ENCODE assay signal across 8 mouse cellular contexts in the genomic region with DNA sequence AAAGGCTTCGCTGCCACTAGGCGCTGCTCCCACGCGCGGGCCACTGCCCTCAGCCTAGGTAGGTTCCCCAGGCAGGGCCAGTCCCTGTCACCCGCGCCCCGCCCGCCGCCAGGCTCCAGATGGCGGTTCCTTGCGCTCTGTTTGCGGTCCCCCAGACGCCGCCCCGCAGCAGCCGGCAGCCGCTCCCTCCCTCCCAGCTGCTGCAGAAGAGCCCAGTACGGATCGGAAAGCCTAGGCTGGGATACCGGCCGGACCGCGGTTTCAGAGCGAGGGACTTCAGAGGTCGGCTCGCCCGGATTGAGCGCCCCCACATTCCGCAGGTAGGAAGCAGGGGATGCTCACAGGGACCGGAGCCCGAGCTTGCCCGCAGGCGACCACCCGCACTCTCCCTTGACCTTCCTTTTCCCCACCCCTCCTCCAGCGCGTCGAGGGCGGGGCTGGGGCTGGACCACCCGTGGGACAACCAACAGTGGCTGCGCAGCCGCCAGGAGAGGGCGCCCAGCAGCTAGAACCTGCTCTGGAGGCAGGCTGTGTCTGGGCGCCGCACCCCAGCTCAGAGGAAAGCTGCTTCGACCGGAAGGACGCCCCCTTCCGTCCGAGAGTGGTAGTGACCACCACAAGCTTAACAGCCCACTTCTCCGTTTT. TPM values are rescaled to one million over a fixed set of nuclear protein-coding genes. Genes with fewer than 3 reads are reported as not detected.
DNase-seq lines count a peak whose midpoint lies in the region; ATAC-seq lines count a peak whose summit lies in the region.

A gene (plus strand): TSS at position 19 of the 645 bp plus-strand sequence.

- DNase-seq in layer of hippocampus, adult 11-12 months (ENCODE audit: low spot score), result peak; percentile 87
- DNase-seq in layer of hippocampus, adult 9-10 months (ENCODE audit: low spot score), result no peak
- DNase-seq in embryo, embryonic 11.5 days (ENCODE audit: low read depth, low spot score), result peak; percentile 85
- DNase-seq in spleen, postnatal 10 days (ENCODE audit: low spot score in 2 of 2), result peak; percentile 16 to 73

- H3K4me3 ChIP-seq in intestine, embryonic 16.5 days (ENCODE audit: low read length), result peak within 1 kb of the TSS; percentile 55
- peak within 1 kb of the TSS; percentile 51 for H3K4me3 ChIP-seq in limb, embryonic 12.5 days (replicated peaks)
- H3K4me3 ChIP-seq in midbrain, embryonic 13.5 days (replicated peaks), result peak within 1 kb of the TSS; percentile 48

- peak within 1 kb of the TSS; percentile 81 for H3K4me2 ChIP-seq in intestine, embryonic 16.5 days (ENCODE audit: low read depth, low read length)
- peak within 1 kb of the TSS; percentile 80 for H3K4me2 ChIP-seq in limb, embryonic 12.5 days
- H3K4me2 ChIP-seq in midbrain, embryonic 13.5 days (replicated peaks), result peak within 1 kb of the TSS; percentile 69

- WGBS in intestine, embryonic 16.5 days, result under 1% methylated on average over 49 of the region's 51 CpGs
- WGBS in limb, embryonic 12.5 days, result under 1% methylated on average over 51 of the region's 51 CpGs
- WGBS in midbrain, embryonic 13.5 days, result under 1% methylated on average over 47 of the region's 51 CpGs

- peak within 1 kb of the TSS; percentile 60 for H3K9ac ChIP-seq in intestine, embryonic 16.5 days (ENCODE audit: low read depth, low read length)
- peak within 1 kb of the TSS; percentile 32; the same call in 1 of the 2 replicates for H3K9ac ChIP-seq in limb, embryonic 12.5 days (replicated peaks)
- H3K9ac ChIP-seq in midbrain, embryonic 13.5 days (replicated peaks), result peak within 1 kb of the TSS; percentile 58

- H3K4me1 ChIP-seq in intestine, embryonic 16.5 days (ENCODE audit: control insufficient read depth, insufficient read depth, low read length), result peaks cover 10% of the 10 kb centered on the region
- H3K4me1 ChIP-seq in limb, embryonic 12.5 days (replicated peaks), result peaks cover 31% of the 10 kb centered on the region
- peaks cover 55% of the 10 kb centered on the region for H3K4me1 ChIP-seq in midbrain, embryonic 13.5 days (replicated peaks)

- peak; percentile 78 for ATAC-seq in granulocyte monocyte progenitor cell, adult 5-6 weeks (replicated peaks; ENCODE audit: poor library complexity, severe bottlenecking)
- peak; percentile 95 for ATAC-seq in intestine, embryonic 16.5 days
- peak; percentile 91 for ATAC-seq in limb, embryonic 12.5 days (ENCODE audit: insufficient number of reproducible peaks, insufficient read depth, low FRiP score, low TSS enrichment, low read depth)
- peak; percentile 94 for ATAC-seq in midbrain, embryonic 13.5 days

- H3K9me3 ChIP-seq in intestine, embryonic 16.5 days (ENCODE audit: control insufficient read depth, low read length), result no peaks in the 10 kb centered on the region
- no peaks in the 10 kb centered on the region for H3K9me3 ChIP-seq in limb, embryonic 12.5 days
- H3K9me3 ChIP-seq in midbrain, embryonic 13.5 days, result no peaks in the 10 kb centered on the region

- H3K27me3 ChIP-seq in intestine, embryonic 16.5 days (replicated peaks; ENCODE audit: control insufficient read depth, insufficient read depth, low read length), result peaks cover 61% of the 10 kb centered on the region
- peaks cover 74% of the 10 kb centered on the region for H3K27me3 ChIP-seq in limb, embryonic 12.5 days
- H3K27me3 ChIP-seq in midbrain, embryonic 13.5 days, result peaks cover 66% of the 10 kb centered on the region

- H3K36me3 ChIP-seq in intestine, embryonic 16.5 days (ENCODE audit: control insufficient read depth, insufficient read depth, low read length), result no peaks in the 10 kb centered on the region
- no peaks in the 10 kb centered on the region for H3K36me3 ChIP-seq in limb, embryonic 12.5 days
- no peaks in the 10 kb centered on the region for H3K36me3 ChIP-seq in midbrain, embryonic 13.5 days

- H3K27ac ChIP-seq in intestine, embryonic 16.5 days (ENCODE audit: low read length), result no peak within 1 kb of the TSS
- no peak within 1 kb of the TSS for H3K27ac ChIP-seq in limb, embryonic 12.5 days
- peak within 1 kb of the TSS; percentile 51; the same call in 1 of the 2 replicates for H3K27ac ChIP-seq in midbrain, embryonic 13.5 days

RNA-seq across cellular contexts. Expression of the gene that starts here (rescaled TPM):
- total RNA-seq in granulocyte monocyte progenitor cell, adult 5-6 weeks (2014; fragmentation: Nextera tagmentation), result not detected in 2 replicates
- total RNA-seq in granulocyte monocyte progenitor cell, adult 5-6 weeks (2017), result not detected in 2 replicates
- 0.04 and 0.05 TPM in 2 replicates for polyA plus RNA-seq in intestine, embryonic 16.5 days (2015; fragmentation: Nextera tagmentation; extraction: Ambion mirVana)
- polyA plus RNA-seq in limb, embryonic 12.5 days (2016; fragmentation: Nextera tagmentation; extraction: Ambion mirVana), result 0.18 TPM in 2 replicates
- polyA plus RNA-seq in midbrain, embryonic 13.5 days (2015; fragmentation: Nextera tagmentation; extraction: Ambion mirVana), result 2.0 and 2.5 TPM in 2 replicates

Comparison
In these comparisons a context has a peak if more than half of its experiments do, and no peak if none do; other contexts are left out.
1. Peak in ATAC-seq in granulocyte monocyte progenitor cell, adult 5-6 weeks; RNA of the gene not detected or under 1 TPM.
2. Peak in ATAC-seq, H3K4me3 ChIP-seq, H3K9ac ChIP-seq and H3K4me2 ChIP-seq in intestine, embryonic 16.5 days; RNA of the gene not detected or under 1 TPM.
3. Peak in ATAC-seq, H3K4me3 ChIP-seq, H3K9ac ChIP-seq and H3K4me2 ChIP-seq in limb, embryonic 12.5 days; RNA of the gene not detected or under 1 TPM.